Mouse (Mus musculus) lung, adult 2 months (tissue): ENCODE measurements at regions not wholly inside any gene's neighbourhood (a gene's known extent, or its start where the extent isn't known, plus 50 kb on each side); places are given as distances from the start of the nearest gene placed in this dataset.

Experiments
- DNase-seq: peaks from one replicate; pipeline ENCODE4 v3.0.0; 2022
- H3K4me1 ChIP-seq: fragments of 200-500 bp; 2 replicates; pipeline ENCODE4 v1.6.1; 2011; ENCODE audit warnings: low read length; ENCODE audit not compliant: control insufficient read depth, insufficient read depth
- H3K4me3 ChIP-seq: fragments of 200-500 bp; replicated peaks from 2 replicates; pipeline ENCODE3; 2011; ENCODE audit warnings: low read depth, mild to moderate bottlenecking, control low read depth, low read length; ENCODE audit errors: extremely low read depth
- CTCF ChIP-seq: fragments of 200-500 bp; IDR thresholded peaks from 2 replicates; pipeline ENCODE4 v1.5.1; 2011; ENCODE audit warnings: mild to moderate bottlenecking, low read length, control low read depth; ENCODE audit not compliant: insufficient read depth
- POLR2A ChIP-seq: fragments of 200-500 bp; IDR thresholded peaks from 2 replicates; pipeline ENCODE4 v1.6.1; 2011; ENCODE audit warnings: low read depth, mild to moderate bottlenecking, control low read depth, low read length, borderline replicate concordance; ENCODE audit errors: extremely low read depth
- WGBS: fragments of 180-500 bp; shearing (Covaris S2); methylation state at CpG from one replicate; pipeline ENCODE4 v1.1.7; 2018; 5-methylcytosine and 5-hydroxymethylcytosine counted together

DNA sequence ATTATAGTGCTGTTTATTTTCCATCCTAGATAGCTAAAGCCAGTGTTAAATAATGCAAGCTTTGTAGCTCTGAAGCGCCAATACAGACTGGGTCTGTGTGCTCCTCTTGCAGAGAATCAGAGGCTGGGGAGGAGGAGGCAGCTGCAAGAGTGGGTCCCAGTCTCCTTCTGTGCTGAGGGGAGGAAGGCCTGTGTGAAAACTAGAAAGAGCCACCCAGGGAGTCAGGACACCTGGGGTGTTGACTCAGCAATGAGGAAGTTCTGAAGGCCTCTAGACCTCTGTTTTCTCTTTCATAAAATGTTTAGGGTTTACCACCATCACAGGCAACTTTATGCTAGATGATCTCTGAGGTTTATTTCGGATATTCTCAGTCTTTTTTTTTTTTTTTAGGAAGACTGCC, 254.7 kb downstream of the Igsf11 start:
- Histone ChIP-seq H3K4me3 (no peak overlapping the region), H3K4me1 (no peaks in the 10 kb centered on the region)
- WGBS = 52% methylated on average over 2 of the region's 2 CpGs
- TF ChIP-seq POLR2A = no peak
- no peak for TF ChIP-seq CTCF
- no peak for DNase-seq

DNA sequence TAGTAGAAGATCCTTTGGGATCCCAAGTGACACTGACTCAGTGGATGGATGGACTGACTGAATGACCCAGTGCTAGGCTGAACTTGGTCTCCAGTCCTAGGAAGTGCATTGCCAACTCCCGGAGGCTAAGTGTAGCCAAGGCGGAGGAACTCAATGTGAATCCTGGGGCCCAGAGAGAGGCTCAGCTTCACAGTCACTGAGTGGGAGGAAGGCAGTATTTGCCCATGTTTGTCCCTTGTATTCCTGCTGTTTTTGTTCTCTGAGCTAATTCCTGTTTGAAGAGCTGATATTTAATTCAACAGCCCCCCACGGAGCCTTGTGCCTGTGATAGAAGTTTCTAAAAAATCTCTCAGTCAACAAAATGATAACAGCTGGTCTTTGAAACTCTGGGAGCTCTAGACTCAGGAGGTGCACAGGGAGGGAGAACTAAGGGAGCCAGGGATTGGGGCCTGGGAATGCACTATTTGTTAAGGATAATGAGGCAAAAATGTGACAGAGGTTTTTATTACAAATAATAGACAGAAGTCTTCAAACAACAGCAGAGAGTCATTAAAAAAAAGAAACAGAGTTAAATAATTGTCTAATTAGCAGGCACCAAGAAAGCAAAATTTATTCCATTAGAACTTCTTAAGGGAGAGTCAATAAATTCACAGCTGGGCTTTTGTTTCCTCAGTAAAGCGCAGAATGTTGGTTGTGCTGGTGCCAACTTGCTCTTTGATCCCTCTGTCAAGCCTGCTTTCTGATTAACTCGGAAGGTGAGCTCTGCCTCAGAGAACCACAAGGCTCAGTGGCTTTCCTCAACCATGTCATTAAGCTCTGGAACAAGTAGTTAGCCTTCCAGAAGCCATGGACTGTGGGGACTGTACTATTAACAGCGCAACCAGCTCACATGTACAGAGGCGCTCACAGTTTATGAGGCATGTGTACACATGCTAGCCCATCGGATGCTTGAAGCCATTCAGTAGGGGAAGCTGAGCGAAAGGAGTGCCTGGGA, 259.2 kb downstream of the Igsf11 start:
- H3K4me3 ChIP-seq = no peak overlapping the region
- H3K4me1 ChIP-seq = no peaks in the 10 kb centered on the region
- no peak for TF ChIP-seq POLR2A
- no peak for TF ChIP-seq CTCF
- WGBS = 74% methylated on average over 9 of the region's 9 CpGs
- DNase-seq = no peak

DNA sequence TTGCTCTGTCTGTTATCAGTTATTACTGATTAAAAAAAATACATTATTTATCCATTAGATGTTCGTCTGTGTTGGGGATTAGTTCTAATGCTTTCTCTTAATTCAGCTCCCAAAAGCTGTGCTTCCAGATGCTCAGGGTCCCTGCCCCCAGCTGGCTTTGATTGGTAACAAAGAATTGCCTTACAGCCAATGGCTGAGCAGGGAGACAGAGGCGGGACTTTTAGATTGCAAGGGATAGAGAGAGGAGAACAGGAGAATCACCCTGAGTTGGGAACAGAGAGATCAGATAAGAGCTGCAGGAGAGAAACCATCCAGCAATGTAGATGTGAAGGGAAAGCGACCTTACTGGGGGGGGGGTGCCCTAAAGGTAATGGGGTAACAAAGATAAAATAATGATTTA, 266.4 kb downstream of the Igsf11 start:
- no peak for DNase-seq
- Histone ChIP-seq H3K4me3 (no peak overlapping the region), H3K4me1 (no peaks in the 10 kb centered on the region)
- TF ChIP-seq CTCF = no peak
- TF ChIP-seq POLR2A = no peak
- WGBS = 32% methylated on average over 3 of the region's 3 CpGs

DNA sequence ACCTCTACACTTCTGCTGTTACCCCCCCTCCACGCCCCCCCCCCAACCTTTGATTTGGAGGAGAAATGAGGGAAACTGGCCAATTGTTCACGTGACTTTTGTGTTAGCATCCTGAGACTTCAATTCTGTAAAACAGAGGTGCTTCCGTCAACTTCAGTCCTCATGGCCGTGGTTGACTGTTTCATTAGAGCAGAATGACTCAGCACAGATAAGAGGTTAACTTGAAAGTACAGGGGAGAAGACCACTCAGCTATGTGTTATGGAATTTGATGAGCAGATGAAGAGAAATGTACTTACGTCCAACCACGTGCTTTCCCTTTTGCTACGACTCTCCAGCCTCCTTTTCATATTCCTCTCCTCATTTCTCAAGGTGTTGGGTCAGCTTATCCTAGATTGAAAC, 267.3 kb downstream of the Igsf11 start:
- no peak for TF ChIP-seq CTCF
- TF ChIP-seq POLR2A = no peak
- no peak overlapping the region for H3K4me3 ChIP-seq
- H3K4me1 ChIP-seq = no peaks in the 10 kb centered on the region
- no peak for DNase-seq
- WGBS = 64% methylated on average over 7 of the region's 7 CpGs

DNA sequence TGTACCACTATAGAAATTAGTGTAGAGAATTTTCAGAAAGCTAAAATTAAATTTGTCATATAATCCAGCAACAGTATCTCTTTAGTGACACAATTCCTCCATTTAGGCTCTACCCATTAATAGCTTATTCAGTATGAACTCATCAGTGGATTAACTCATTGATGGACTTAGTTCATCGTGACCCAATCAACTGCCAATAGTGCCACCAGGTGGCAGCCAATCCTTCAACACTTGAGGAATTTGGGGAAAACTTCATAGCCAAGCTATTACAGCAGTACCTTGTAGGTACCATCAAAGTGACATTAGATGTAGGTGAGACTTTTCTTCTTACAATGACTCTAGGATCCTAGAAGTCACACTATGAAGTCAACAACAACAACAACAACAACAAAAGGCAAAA, 270.2 kb downstream of the Igsf11 start:
- no peak for DNase-seq
- WGBS = 22% methylated on average over 1 of the region's 1 CpGs
- TF ChIP-seq CTCF (no peak), POLR2A (no peak)
- H3K4me1 ChIP-seq = no peaks in the 10 kb centered on the region
- H3K4me3 ChIP-seq = no peak overlapping the region

DNA sequence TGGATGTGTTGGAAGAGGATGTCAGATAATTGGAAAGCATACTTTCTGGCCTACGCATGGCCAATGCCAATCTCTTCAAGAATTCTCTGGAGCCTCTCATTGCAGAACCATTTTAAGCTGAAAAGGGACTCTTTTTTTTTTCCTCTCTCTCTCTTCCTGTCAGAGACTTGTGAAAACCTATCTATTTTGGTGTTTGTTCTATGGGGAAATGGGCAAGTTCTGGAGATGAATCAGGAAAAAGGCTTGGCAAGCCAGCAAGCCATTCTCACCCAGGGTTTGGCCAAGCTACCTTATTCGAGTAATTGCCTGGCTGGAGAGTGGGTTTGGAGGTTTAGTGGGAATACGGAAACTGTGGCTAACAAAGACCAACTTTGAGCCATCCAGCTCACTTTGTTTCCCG, 299.4 kb downstream of the Igsf11 start:
- no peak for DNase-seq
- TF ChIP-seq CTCF (no peak), POLR2A (no peak)
- WGBS = 82% methylated on average over 4 of the region's 4 CpGs
- H3K4me1 ChIP-seq = no peaks in the 10 kb centered on the region
- no peak overlapping the region for H3K4me3 ChIP-seq

DNA sequence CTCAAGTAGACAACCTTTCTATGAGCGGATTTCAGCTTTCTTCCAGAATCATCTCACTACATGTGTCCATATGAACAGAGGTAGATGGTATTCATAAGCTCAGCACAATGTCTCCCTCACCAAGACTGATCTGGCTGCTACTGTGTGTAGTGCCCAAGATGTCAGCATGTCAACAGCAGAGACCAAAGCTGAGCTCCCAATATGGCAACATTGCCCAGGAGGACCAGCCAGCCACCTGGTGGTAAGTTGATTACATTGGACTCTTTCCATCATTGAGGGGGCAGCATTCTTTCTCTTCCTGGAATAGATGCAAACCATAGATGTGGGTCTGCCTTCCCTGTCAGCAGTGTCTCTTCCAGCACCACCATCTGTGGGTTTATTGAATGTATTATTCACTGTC, 303.0 kb downstream of the Igsf11 start:
- 83% methylated on average over 1 of the region's 1 CpGs for WGBS

DNA sequence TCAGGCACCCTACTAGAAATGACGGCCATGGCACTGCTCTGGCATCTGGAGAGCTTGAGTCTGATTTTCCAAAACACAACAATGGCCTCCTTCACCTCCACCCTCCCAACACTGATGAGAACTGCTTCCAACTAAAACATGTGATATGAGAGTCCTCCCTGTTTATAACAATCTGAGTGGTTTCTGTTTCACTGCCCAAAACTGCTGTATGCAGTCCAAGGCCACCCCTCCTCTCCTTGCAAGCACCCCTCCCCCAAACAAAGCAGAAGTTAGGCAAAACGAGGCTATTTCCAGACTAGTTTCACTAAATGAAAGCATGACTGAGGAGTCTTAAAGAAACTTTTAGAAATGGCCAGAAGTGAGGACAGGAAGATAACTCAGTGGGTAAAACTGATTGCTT, 304.4 kb downstream of the Igsf11 start:
- Histone ChIP-seq H3K4me1 (no peaks in the 10 kb centered on the region), H3K4me3 (no peak overlapping the region)
- TF ChIP-seq POLR2A (no peak), CTCF (no peak)
- DNase-seq = no peak
- WGBS = 55% methylated on average over 2 of the region's 2 CpGs

More for the DNA sequence above, 303.0 kb downstream of the Igsf11 start:
- Histone ChIP-seq H3K4me3 (no peak overlapping the region), H3K4me1 (no peaks in the 10 kb centered on the region)
- DNase-seq = no peak
- TF ChIP-seq POLR2A (no peak), CTCF (no peak)

DNA sequence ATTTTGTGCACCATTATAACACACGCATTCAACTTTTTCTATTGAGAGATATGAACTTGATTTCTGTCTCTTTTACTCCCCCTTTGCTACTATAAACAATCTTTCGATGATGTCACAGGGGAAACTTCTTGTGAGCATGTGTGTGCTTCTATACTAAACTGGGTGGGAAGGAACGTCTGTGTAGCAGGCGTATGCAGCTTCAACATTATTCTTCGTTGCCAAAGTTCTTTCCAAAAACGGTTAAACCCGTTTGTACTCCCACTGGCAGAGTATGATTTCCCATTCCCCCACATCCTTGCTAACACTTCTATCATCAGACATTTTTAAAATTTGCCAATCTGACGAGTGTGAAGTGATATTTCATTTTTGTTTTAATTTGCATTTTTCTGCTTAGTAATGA, 331.1 kb downstream of the Igsf11 start:
- whole genome bisulfite sequencing = 61% methylated on average over 8 of the region's 8 CpGs
- DNase-seq = no peak
- H3K4me3 ChIP-seq = no peak overlapping the region
- no peaks in the 10 kb centered on the region for H3K4me1 ChIP-seq
- TF ChIP-seq CTCF = no peak
- no peak for TF ChIP-seq POLR2A

DNA sequence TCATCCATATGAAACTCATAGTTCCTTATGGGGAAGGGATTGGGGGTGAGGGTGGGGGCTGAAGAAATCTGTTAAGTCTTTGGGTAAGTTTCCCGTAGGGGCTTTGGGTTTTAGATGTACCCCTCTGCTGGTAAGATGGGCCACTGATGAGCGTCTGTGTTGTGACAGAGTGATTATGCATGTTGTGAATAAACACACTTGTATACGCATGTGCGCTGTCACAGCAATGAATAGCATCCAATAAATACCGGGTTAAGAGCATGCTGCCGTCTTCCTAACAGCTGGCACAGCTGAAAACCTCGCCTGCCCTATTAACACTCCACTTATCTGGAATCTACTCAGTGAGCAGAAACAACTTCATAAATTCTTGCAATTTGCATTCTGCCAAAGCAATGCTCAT, 337.0 kb downstream of the Igsf11 start:
- TF ChIP-seq CTCF (no peak), POLR2A (no peak)
- 69% methylated on average over 7 of the region's 7 CpGs for WGBS
- H3K4me3 ChIP-seq = no peak overlapping the region
- no peaks in the 10 kb centered on the region for H3K4me1 ChIP-seq
- no peak for DNase-seq
